Mouse (Mus musculus): ENCODE data around the gene Cdc42ep2. TPM values are rescaled to one million over a fixed set of nuclear protein-coding genes. Genes with fewer than 3 reads are reported as not detected.

The Cdc42ep2 gene
- total and polyA plus RNA-seq, 3 experiments, result 0.13 to 0.25 (median 0.20) TPM

DNA sequence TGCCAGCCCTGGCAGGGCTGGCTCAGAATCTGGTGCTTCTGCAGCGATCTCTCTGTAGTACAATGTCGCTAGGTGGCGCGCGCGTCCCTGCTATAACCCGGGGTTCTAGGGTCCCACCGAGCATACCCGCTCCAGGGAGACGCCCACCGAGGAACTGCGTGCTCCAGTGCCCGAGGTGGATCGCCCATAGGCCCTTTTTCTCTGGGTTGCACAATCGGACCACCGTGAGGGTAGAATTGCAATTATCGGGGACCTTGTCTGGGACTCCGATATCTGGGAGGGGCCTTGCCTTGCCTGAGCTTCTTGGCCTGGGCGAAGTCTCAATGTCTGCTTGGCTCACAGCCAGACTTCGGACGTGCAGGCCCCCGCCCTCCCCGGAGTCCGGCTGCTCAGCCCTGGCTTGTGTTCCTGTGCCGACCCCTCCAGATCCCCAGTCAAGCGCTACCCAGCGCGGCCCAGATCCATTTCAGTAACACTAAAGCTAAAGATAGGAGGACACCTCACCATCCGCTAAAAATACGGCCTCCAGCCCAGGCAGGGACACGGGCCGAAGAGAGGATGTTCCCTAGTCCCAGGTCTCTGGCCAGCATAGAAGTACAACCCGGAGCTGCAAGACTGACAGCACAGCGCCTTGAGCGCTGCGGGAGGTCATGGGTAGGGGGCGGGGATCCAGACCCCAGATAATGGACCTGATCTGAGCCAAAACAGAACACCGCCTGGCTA lies 465 bp downstream of the Cdc42ep2 start:
- Histone ChIP-seq H3K36me3 (replicated peaks in 1 of 2; ENCODE audit: control insufficient read depth in 1 of 2, insufficient read depth in 1 of 2, low read length in 1 of 2) (peaks cover 0 to under 1% of the 10 kb centered on the region in 2 experiments), H3K9me3 (replicated peaks; ENCODE audit: low read length) (no peaks in the 10 kb centered on the region), H3K4me2 (ENCODE audit: insufficient read depth, low read depth, poor library complexity, severe bottlenecking) (peak overlapping the region; percentile 72), H3K79me2 (replicated peaks; ENCODE audit: control insufficient read depth, extremely low read depth, insufficient read depth, poor library complexity, severe bottlenecking) (no peaks in the 10 kb centered on the region), H3K9ac (ENCODE audit: insufficient read depth, low read depth) (peak overlapping the region; percentile 16; the same call in 1 of the 2 replicates), H3K27me3 (replicated peaks) (peaks cover 7% of the 10 kb centered on the region), H3K4me3 (replicated peaks in 1 of 3; ENCODE audit: low read depth in 2 of 3, low read length in 2 of 3, poor library complexity in 1 of 3) (peak overlapping the region; percentile 46 to 54 (median 48)), H3K4me1 (ENCODE audit: control insufficient read depth in 1 of 2, insufficient read depth in 2 of 2) (peaks cover 5 to 28% of the 10 kb centered on the region in 2 experiments; a peak in 2 of 4 replicates), H3K27ac (ENCODE audit: insufficient read depth, low read depth) (no peak overlapping the region)
- TF ChIP-seq IRF4 (IDR thresholded peaks at IDR 0.05; ENCODE audit: low read depth, low read length), result peak; percentile 45; the same call in 1 of the 2 replicates
- TF ChIP-seq CTCF (conservative IDR thresholded peaks at IDR 0.05 in 1 of 2, IDR thresholded peaks at IDR 0.05 in 1 of 2; ENCODE audit: low read depth in 2 of 2, low read length in 2 of 2), result peak; percentile 14 to 93; a peak in 2 of 4 replicates
- TF ChIP-seq MEF2A (IDR thresholded peaks at IDR 0.05; ENCODE audit: borderline replicate concordance, low read depth, low read length), result 0 out of 2 replicates have a peak, but pooled peaks have one; percentile 28
- TF ChIP-seq PAX5 (IDR thresholded peaks at IDR 0.05; ENCODE audit: low read length), result no peak
- no peak for TF ChIP-seq MAX (IDR thresholded peaks at IDR 0.05; ENCODE audit: low read length)
- TF ChIP-seq SMC3 (IDR thresholded peaks at IDR 0.05; ENCODE audit: low read depth, low read length), result peak; percentile 85
- TF ChIP-seq ZC3H11A (IDR thresholded peaks at IDR 0.05; ENCODE audit: low read depth, low read length), result no peak
- 0 out of 2 replicates have a peak, but pooled peaks have one; percentile 25 for TF ChIP-seq CHD2 (IDR thresholded peaks at IDR 0.05; ENCODE audit: low read length)
- no peak for TF ChIP-seq TBP (conservative IDR thresholded peaks at IDR 0.05; ENCODE audit: low read depth, low read length)
- TF ChIP-seq JUND (conservative IDR thresholded peaks at IDR 0.05; ENCODE audit: low read depth, low read length), result no peak
- TF ChIP-seq GABPA (IDR thresholded peaks at IDR 0.05; ENCODE audit: insufficient replicate concordance, low read depth, low read length), result no peak
- no peak for TF ChIP-seq KAT2A (IDR thresholded peaks at IDR 0.05; ENCODE audit: insufficient replicate concordance, low read length)
- TF ChIP-seq POLR2AphosphoS2 (IDR thresholded peaks at IDR 0.05; ENCODE audit: low read depth, low read length), result no peak
- no peak for TF ChIP-seq UBTF (IDR thresholded peaks at IDR 0.05; ENCODE audit: low read depth, low read length)
- TF ChIP-seq USF2 (conservative IDR thresholded peaks at IDR 0.05; ENCODE audit: low read depth, low read length), result no peak
- no peak for TF ChIP-seq ETS1 (conservative IDR thresholded peaks at IDR 0.05; ENCODE audit: low read depth, low read length)
- no peak for TF ChIP-seq ZMIZ1 (IDR thresholded peaks at IDR 0.05; ENCODE audit: low read depth, low read length)
- TF ChIP-seq MXI1 (IDR thresholded peaks at IDR 0.05; ENCODE audit: low read depth, low read length), result peak; percentile 75
- peak; percentile 44; the same call in 1 of the 2 replicates for TF ChIP-seq TCF12 (IDR thresholded peaks at IDR 0.05; ENCODE audit: low read depth, low read length)
- no peak for TF ChIP-seq JUN (IDR thresholded peaks at IDR 0.05; ENCODE audit: insufficient read depth, low read depth, low read length)
- TF ChIP-seq ZNF384 (IDR thresholded peaks at IDR 0.05; ENCODE audit: low read depth, low read length), result no peak
- TF ChIP-seq MAZ (IDR thresholded peaks at IDR 0.05; ENCODE audit: low read depth, low read length), result peak; percentile 61
- TF ChIP-seq NELFE (IDR thresholded peaks at IDR 0.05; ENCODE audit: low read depth, low read length), result peak; percentile 51; the same call in 1 of the 2 replicates
- TF ChIP-seq MYC (IDR thresholded peaks at IDR 0.05; ENCODE audit: low read depth, low read length), result 0 out of 2 replicates have a peak, but pooled peaks have one; percentile 10
- TF ChIP-seq SIN3A (IDR thresholded peaks at IDR 0.05; ENCODE audit: low read length), result peak; percentile 68
- no peak for TF ChIP-seq CHD1 (IDR thresholded peaks at IDR 0.05; ENCODE audit: low read depth, low read length)
- TF ChIP-seq RAD21 (IDR thresholded peaks at IDR 0.05; ENCODE audit: low read depth, low read length), result peak; percentile 83
- in situ Hi-C loops (cut with MboI; ENCODE audit: low pct_ligation_motif_present, low pct_unique_long_range_greater_than_20kb, low sequenced_read_pairs) (loop anchor here (5.0 kb wide), 2 partner anchors 38 to 93 kb away; partner anchors contain the start of genes Capn1 and Pola2), dilution Hi-C loops (cut with MboI; ENCODE audit: extremely low pct_ligation_motif_present, extremely low pct_unique_long_range_greater_than_20kb, low sequenced_read_pairs) (no loop called here)
- peak; percentile 84 for DNase-seq (ENCODE audit: extremely low read depth)
